Mouse (Mus musculus): ENCODE measurements around the gene Sos1.
A peak's percentile ranks its signal among the peaks of the same experiment; 100 is the strongest.
"Not testable (repeated sequence)": the region's sequence is repeated elsewhere in the genome, so short reads cannot be mapped to it uniquely, and the experiment has no call there.

Sos1 gene

DNA sequence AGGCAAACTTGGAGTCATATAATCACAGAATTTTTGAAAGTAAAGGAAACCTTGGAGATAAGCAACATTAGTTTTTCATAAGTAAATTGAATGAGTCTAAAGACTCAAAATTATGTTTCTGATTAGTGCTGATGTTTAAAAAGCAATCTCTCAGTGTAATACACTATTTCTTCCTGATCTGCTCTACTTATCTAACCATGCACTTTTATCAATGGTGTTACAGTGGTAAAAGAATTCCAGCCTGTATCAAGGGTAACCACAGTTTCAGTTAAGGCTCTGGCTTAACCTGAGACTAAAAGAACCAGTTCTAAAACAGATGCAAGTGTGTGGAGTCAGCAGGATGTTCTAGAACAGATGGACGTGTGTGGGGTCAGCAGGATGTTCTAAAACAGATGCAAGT, 59.3 kb downstream of the Sos1 start:
- DNase-seq (ENCODE audit: low read depth, low spot score) = no peak

DNA sequence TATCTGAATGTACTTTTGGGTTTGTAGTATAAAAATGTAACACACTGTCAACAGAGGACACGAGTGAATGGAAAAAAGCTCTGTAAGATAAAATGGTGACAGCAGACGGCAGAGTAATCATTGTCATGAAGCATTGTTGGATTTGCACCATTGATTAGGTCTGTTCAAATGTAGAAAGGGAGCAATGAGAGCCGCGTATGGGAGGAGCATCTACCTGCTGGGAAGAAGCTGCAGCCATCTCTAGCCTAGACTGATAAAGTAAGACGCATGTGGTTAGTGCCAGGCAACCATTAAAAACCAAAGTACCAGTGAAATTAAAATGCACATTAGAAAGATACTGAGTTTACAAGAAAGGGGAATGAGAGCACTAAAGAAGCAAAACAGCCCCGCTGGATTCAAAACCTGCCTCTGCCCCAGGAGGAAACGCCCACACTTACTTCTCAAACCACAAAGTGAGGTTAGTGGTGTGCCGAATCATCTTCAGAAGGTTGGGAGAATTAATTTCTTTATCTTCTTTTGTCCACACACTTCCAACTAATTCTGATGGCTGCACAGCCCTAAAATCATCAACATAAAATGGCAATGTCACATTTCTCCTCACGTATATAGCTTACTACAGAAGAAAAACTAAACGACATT, 61.6 kb downstream of the Sos1 start:
- no peak for DNase-seq (ENCODE audit: low read depth, low spot score)

DNA sequence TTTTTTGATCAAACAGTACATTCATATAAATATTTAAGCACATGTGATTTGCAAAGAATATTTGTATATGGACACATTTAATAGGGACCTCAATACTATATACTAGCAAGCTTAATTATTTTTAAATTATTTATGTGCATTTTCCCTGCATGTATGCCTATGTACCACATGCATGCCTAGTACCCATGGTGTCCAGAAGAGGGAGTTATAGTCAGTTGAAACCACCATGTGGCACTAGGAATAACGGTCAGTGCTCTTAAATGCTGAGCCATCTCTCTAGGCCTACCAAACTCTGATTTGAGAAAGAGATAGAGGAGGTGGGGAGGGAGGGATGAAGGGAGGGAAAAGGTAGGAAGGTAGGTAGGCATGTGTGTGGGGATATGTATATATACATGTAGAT, 69.1 kb downstream of the Sos1 start:
- DNase-seq (ENCODE audit: low read depth, low spot score) = no peak

DNA sequence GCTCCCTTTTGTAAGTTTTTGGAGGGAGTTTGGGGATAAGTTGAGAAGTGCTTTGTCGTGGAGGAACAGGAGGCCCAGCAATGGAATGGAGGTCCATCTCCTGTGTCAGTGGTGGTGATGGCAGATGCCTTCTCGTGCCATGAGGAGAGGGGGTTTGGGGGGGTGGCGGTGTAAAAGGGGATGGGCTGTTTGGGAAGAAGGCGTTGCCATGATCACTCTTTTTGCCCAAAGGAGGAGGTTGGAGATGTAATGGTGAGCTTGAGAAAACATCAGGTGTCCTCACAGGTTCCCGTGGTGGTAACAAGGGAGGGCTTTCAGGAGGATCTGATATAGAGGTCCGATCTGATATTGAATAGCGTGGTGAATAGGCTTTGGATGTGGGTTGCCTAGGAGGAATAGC, 82.0 kb downstream of the Sos1 start:
- DNase-seq (ENCODE audit: low read depth, low spot score) = no peak

DNA sequence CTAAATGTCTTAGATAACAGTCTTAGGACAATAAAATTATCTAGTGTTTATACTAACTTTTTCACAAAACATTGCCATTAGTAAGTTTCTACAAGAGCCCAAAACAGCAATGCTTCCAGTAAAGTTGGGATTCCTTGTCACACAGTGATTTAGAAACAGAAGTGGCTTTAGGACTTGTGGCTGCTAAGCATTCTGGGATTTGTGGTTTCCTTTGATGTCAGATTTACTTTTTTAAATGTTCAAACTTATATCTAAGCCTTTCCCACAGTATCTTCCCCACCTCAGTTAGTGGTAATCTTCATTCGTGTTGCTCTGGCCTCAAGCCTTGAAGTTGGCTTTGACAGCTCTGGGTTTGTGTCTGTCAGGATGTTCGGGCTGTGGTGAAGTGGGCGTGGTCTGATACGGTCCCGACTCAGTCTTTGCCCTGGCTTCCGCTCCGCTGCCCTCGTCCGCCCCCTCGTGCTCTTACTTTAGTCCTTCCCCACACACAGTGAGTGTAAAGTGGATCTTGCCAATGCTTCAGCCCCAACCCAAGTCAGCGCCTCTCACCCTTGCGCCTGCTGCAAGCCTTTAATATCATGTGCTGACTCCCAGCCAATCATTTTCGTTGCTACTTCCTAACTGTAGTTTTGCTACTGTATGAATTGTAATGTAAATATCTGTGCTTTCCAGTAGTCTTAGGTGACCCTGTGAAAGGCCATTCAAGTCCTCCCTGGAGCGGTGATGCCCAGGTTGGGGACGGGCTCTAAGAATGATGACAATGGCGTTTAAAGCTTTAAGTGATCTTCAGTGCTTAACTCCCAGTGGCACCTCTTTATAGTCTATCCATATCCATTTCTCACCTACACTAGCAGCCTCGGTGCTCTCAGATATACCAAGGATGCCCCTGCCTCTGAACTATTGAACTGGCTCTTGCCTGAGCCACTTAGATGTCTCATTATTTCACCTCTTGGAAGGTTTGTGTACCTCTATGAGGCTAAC, 88.5 kb downstream of the Sos1 start:
- DNase-seq (ENCODE audit: low read depth, low spot score) = no peak

DNA sequence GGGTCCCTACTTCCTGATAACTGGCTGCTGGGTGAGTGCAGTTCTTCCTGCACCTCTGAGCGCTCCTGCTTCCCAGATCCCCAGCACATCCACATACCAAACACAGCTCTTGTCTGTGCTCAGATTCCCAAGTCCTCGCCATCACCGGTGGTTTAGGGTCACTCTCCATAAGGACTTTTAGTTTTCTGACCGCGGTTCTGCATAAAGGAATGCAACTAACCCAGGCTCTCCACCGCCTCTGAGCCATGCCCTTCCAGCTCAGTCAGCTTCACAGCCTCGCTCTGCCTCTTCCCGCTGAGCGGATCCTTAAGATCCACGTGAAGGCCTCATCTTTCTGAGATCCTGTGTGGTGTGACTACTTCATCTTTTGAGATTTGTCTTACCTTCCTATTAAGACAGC, 90.2 kb downstream of the Sos1 start:
- DNase-seq (ENCODE audit: low read depth, low spot score) = no peak

DNA sequence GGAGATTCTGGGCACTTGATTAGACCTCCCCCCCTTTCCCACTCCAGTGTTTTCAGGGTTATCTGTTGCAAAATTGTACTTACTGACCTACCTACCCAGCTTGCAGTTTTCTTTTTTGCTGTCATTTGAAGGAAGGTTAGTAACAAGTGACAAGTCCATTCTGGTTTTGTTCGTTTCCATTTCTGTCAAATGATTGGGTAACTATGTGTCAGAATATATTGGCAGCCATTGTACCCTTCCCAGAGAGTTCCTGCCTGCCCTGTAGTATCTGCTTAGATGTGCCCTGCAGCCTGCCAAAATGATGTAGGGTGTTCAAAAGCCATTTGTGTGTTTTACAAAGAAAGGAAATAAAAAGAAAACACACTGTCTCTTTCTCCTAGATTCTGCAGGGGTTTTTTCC, 94.6 kb downstream of the Sos1 start:
- no peak for DNase-seq (ENCODE audit: low read depth, low spot score)

DNA sequence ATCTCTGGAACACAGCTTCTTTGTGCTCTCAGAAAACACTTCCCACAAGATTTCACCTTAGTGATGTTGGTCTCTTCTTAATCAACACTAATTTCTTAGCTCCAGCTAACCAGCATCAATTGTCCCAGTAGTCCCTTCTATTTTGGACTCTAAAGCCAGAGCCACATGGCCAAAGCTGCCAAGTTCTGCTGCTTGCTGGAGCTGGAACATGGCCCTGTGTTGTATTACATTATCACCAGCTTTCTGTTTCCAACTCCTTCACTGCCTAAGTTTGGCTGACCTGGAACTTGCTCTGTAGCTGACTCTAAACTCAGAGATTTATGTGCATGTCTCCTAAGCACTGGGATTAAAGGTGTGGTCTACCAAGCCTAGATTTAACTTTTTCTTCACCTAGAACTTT, 101.9 kb downstream of the Sos1 start:
- not testable (repeated sequence) for DNase-seq (ENCODE audit: low read depth, low spot score)

DNA sequence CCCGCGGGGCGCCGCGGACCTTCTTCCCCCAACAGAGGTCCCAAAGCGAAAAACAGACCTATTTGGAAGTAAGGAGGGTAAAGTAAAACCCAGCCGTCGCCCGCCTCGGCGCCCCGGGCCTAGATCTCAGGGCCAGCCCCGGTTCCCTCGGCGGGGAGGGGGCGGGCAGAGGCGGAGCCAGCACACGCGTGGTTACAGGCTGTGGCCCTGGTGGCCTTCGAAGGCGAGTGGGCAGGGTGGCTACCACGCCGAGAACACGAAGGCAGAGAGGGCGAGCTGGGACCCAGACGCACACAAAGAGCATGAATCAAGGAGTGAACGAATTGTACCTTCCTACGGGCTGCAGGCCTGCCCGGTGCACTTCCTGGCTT, 106.5 kb downstream of the Sos1 start:
- DNase-seq (ENCODE audit: low read depth, low spot score) = no peak

DNA sequence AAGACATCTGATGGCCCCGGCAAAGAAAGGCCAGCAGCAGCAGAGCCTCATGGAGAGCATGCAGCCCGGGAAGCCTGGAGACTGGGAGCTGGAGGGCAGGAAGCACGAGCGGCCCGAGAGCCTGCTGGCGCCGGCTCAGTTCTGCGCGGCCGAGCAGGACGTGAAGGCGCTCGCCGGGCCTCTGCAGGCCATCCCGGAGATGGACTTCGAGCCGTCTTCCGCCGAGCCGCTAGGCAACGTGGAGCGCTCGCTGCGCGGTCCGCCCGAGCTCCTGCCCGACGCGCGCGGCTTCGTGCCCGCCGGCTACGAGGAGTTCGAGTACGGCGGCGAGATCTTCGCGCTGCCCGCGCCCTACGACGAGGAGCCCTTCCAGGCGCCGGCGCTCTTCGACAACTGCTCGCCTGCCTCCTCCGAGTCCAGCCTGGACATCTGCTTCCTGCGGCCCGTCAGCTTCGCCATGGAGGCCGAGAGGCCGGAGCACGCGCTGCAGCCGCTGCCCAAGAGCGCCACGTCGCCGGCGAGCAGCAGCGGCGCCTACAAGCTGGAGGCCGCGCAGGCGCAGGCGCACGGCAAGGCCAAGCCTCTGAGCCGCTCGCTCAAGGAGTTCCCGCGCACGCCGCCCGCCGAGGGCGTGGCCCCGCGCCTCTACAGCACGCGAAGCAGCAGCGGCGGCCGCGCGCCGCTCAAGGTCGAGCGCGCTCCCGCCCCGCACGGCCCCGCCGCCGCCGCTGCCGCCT, 107.1 kb downstream of the Sos1 start, which contains the start of gene Gm10190:
Gene Gm10190, minus strand, starts transcription at position 553 of the 737 bp plus-strand sequence.
- DNase-seq (ENCODE audit: low read depth, low spot score) = peak; percentile 86

DNA sequence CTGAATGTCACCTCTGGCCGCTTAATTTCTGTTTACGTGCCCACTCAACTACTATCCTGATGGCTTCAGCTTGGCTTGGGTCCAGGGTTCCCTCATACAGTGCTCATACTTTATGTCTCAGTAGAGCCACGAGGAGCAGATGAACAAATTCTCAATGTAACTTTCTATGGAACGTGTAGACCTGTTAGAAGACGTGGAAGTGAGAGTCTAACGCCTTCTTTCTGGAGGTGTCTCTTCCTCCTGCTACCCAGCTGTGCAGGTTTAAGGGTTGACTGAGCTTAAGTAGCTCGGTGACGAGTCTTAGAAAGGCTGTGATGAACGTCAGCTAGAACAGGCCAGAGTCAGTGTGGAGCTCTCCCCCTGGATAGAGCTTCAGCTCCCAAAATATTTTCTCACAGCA, 111.6 kb downstream of the Sos1 start:
- DNase-seq (ENCODE audit: low read depth, low spot score) = no peak

DNA sequence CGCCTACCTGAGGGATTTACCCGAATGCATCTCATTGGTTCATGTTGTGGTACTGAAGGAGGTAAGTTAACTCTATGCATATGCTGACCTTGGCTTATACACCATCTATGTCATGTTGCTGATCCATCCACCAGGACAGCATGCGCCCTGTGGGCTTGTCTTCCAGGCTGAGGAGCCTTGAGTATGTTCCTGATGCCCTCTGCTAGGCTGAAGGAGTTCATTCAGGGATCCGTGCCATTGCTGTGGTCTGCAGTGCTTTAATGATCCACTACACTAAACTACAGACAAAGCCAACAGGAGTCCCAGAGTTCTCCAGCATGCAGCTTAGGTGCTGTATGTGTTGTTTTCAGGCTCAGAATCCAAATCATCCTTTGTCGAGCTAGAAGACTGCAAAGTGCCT, 113.0 kb downstream of the Sos1 start:
- DNase-seq (ENCODE audit: low read depth, low spot score) = no peak

DNA sequence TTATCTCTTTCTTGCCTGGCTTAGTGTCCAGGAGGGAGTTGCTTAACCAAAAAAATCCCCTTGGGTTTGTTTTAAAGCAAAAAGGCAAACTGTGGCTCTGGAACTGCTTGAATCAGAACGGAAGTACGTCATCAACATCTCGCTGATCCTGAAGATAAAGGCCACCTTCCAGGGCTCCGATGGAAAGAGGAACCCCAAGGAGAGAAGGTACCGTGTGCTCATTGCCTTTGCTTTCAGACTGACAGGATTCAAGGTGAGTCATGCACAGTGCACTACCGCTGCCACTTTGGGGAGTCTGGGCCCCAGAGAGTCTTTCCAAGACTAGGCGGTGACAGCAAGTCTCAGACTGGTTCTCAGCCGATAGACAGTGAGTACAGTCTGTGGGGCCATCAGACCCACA, 120.0 kb downstream of the Sos1 start:
- no peak for DNase-seq (ENCODE audit: low read depth, low spot score)

DNA sequence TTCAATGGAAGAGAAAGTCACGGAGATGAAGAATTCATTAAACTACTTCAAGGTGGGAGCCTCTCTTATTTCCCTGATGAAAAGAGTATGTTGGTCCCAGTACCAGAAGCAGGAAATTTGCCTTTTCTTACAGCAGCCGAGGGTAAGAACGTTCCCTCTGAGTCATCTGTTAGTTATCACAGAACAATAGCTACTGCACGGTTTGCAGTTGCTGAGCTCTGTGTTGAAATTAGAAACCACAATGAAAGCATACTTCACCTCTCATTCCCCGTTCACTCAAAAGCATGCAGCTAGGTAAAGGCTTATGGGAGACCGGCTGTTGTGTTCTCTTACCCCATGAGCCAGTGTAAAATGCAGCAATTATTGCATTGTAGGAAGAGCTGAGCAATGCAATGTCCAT, 133.0 kb downstream of the Sos1 start:
- no peak for DNase-seq (ENCODE audit: low read depth, low spot score)

DNA sequence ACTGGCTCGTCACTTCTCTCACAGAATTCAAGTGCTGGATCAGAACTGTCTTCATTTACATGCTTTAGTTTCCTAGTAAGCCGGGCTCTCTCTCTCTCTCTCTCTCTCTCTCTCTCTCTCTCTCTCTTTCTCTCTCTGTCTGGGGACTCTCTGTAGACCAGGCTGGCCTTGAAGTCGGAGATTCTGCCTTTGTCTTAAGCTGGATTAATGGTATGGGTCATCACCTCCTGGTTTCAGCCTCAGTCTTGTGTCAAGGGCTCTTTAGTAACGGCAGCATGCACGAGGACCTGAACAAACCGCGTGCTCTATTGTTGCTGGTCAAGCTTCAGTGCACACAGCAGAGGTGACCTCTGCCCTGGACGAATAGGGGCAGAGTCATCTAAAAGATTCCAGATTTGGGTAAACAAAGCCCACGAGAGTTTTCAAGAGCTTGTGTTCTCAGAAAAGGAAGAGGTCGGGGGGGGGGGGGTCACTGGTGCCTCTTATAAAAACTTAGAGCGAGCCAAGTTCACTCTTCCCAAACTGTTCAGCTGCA, 133.6 kb downstream of the Sos1 start:
- DNase-seq (ENCODE audit: low read depth, low spot score) = no peak

DNA sequence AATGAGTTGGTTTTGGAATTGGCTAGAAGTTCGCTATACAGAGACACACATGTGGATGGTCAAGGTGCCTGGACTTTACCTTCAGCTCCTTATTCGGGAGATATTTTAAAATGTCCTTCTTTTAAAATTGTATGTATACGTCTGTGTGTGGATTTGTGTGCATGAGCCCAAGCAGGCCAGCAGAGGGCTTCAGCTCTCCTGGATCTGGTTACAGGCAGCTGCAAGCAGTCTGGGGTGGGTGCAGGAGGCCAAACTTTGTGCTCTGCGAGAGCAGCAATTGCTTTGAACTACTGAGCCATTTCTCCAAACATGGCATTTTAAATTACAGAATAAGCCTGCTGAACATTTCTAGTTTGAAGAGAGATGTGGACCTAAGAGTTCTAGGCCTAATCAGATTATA, 135.0 kb downstream of the Sos1 start:
- DNase-seq (ENCODE audit: low read depth, low spot score) = no peak

All from retina, postnatal 7 days (tissue).